ENCODE assay signal across 30 mouse cellular contexts in the genomic region with DNA sequence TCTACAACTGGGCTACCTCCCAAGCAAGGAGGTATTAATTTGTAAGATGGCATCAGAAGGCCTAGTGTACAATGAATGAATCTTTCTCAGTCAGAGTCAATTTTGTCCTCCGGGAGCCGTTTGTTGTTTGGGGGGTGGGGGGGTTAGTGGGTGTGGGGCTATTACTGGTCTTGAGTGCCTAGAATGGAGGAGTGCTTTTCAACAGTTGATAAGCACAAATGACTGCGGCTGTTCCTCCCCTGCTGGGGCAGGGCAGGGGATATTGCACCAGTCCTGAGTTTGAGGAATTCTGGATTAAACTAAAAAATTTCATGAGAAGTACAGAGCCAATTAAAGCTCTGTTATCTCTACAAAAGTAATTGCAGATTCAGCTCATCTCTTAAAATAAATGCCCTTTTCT. TPM values are rescaled to one million over a fixed set of nuclear protein-coding genes. Genes with fewer than 3 reads are reported as not detected.
A peak's percentile ranks its signal among the peaks of the same experiment; 100 is the strongest.
DNase-seq lines count a peak whose midpoint lies in the region; ATAC-seq and TF ChIP-seq lines count a peak whose summit lies in the region.
"Had no signal": no experiment of that assay in that cellular context is flagged by ENCODE, and none has a peak within 500 bp of the region (broad histone marks: within the 10 kb centered on the region; RNA-seq: fewer than 3 reads in every experiment).

No protein-coding gene starts in this region.

- 0 out of 4 replicates have a peak overlapping the region, but pooled peaks of 1 of the 2 experiments have one; percentile 17 for H3K27ac ChIP-seq in heart, embryonic 14.5 days (replicated peaks in 1 of 2; ENCODE audit: control insufficient read depth in 1 of 2, insufficient read depth in 1 of 2, low read depth in 2 of 2, low read length in 2 of 2)
- H3K27ac ChIP-seq in liver, embryonic 15.5 days (replicated peaks), result no peak overlapping the region
- no peak overlapping the region for H3K27ac ChIP-seq in cerebellum, adult 2 months (ENCODE audit: insufficient read depth, low read length)
- H3K27ac ChIP-seq: embryonic facial prominence, embryonic 15.5 days; hindbrain, embryonic 13.5 days; kidney, postnatal 0 days; left cerebral cortex, adult 2 months; limb, embryonic 15.5 days; lung, embryonic 15.5 days; midbrain, embryonic 10.5 days had no signal

- H3K36me3 ChIP-seq in heart, embryonic 14.5 days (ENCODE audit: control insufficient read depth, insufficient read depth, low read length), result peaks cover 7% of the 10 kb centered on the region; the same call in 1 of the 2 replicates
- peaks cover 54% of the 10 kb centered on the region for H3K36me3 ChIP-seq in E14TG2a.4 (ENCODE audit: insufficient read depth, low read length)
- peaks cover 38% of the 10 kb centered on the region for H3K36me3 ChIP-seq in liver, embryonic 15.5 days (replicated peaks)
- H3K36me3 ChIP-seq: embryonic facial prominence, embryonic 15.5 days had no signal

- intact Hi-C loops in heart, postnatal 36 days (cut with DNase I), result no loop called here

- H3K9ac ChIP-seq in heart, embryonic 14.5 days (ENCODE audit: low read length), result 0 out of 2 replicates have a peak overlapping the region, but pooled peaks have one; percentile 23
- no peak overlapping the region for H3K9ac ChIP-seq in liver, embryonic 15.5 days
- H3K9ac ChIP-seq: embryonic facial prominence, embryonic 15.5 days; hindbrain, embryonic 13.5 days; limb, embryonic 15.5 days; lung, embryonic 15.5 days had no signal

- 3% methylated on average over 3 of the region's 3 CpGs for WGBS in heart, embryonic 14.5 days
- 6% methylated on average over 3 of the region's 3 CpGs for WGBS in liver, embryonic 15.5 days (ENCODE audit: insufficient replicate concordance)
- WGBS in cerebellum, adult 2 months, result 17% methylated on average over 3 of the region's 3 CpGs

- no peak for TF ChIP-seq POLR2A in cerebellum, adult 2 months (IDR thresholded peaks at IDR 0.05; ENCODE audit: borderline replicate concordance, insufficient read depth, low read length)

- no peak for DNase-seq in heart, postnatal 36 days
- peak; percentile 7 for DNase-seq in Muller cell, postnatal 12 days (ENCODE audit: inconsistent ontology term)
- no peak for DNase-seq in kidney, adult 9 months
- DNase-seq in cerebellum, postnatal 25 days, result no peak
- DNase-seq in cerebellum, adult 2 months, result no peak
- DNase-seq: adrenal gland, adult 8-10 months; cerebellum, adult 8-10 months; kidney, adult 18-20 months; left cerebral cortex, postnatal 4 days; lung, postnatal 36 days; right cerebral cortex, postnatal 4 days; thymus, postnatal 14 days had no signal

- no peak for TF ChIP-seq CTCF in E14TG2a.4 (conservative IDR thresholded peaks at IDR 0.05; ENCODE audit: low read length)
- no peak for TF ChIP-seq CTCF in cerebellum, adult 2 months (IDR thresholded peaks at IDR 0.05; ENCODE audit: borderline replicate concordance, insufficient read depth, low read depth, low read length)

- H3K4me1 ChIP-seq in heart, embryonic 14.5 days (ENCODE audit: control insufficient read depth in 2 of 2, insufficient read depth in 2 of 2, low read length in 2 of 2), result peaks cover 10 to 63% of the 10 kb centered on the region in 2 experiments; a peak in 3 of 4 replicates
- H3K4me1 ChIP-seq in E14TG2a.4 (replicated peaks; ENCODE audit: low read depth, low read length), result peaks cover 97% of the 10 kb centered on the region
- H3K4me1 ChIP-seq in liver, embryonic 15.5 days (replicated peaks), result peaks cover 67% of the 10 kb centered on the region
- H3K4me1 ChIP-seq in cerebellum, adult 2 months (ENCODE audit: control insufficient read depth, insufficient read depth, low read length), result peaks cover 18% of the 10 kb centered on the region

- H3K4me3 ChIP-seq in heart, embryonic 14.5 days (ENCODE audit: control insufficient read depth in 1 of 2, insufficient read depth in 1 of 2, low read depth in 1 of 2, low read length in 2 of 2), result peak overlapping the region in 1 of 2 experiments; percentile 10; a peak in 1 of 4 replicates
- H3K4me3 ChIP-seq in E14TG2a.4 (replicated peaks; ENCODE audit: low read length), result peak overlapping the region; percentile 24
- H3K4me3 ChIP-seq in liver, embryonic 15.5 days (replicated peaks), result no peak overlapping the region
- no peak overlapping the region for H3K4me3 ChIP-seq in cerebellum, adult 2 months (replicated peaks; ENCODE audit: insufficient read depth, low read depth, low read length)
- H3K4me3 ChIP-seq: embryonic facial prominence, embryonic 15.5 days; hindbrain, embryonic 13.5 days; left cerebral cortex, adult 2 months; limb, embryonic 15.5 days; lung, embryonic 15.5 days; midbrain, embryonic 10.5 days had no signal

- no peaks in the 10 kb centered on the region for H3K27me3 ChIP-seq in heart, embryonic 14.5 days (ENCODE audit: control insufficient read depth, insufficient read depth, low read length)
- H3K27me3 ChIP-seq in E14TG2a.4 (ENCODE audit: insufficient read depth, low read length), result no peaks in the 10 kb centered on the region
- H3K27me3 ChIP-seq in liver, embryonic 15.5 days, result no peaks in the 10 kb centered on the region
- no peaks in the 10 kb centered on the region for H3K27me3 ChIP-seq in cerebellum, adult 2 months (ENCODE audit: control insufficient read depth, insufficient read depth, low read length)
- H3K27me3 ChIP-seq: embryonic facial prominence, embryonic 15.5 days; hindbrain, embryonic 13.5 days; limb, embryonic 15.5 days; lung, embryonic 15.5 days had no signal

- H3K9me3 ChIP-seq in heart, embryonic 14.5 days (ENCODE audit: control insufficient read depth, low read length), result no peaks in the 10 kb centered on the region
- no peaks in the 10 kb centered on the region for H3K9me3 ChIP-seq in E14TG2a.4 (ENCODE audit: low read length)
- H3K9me3 ChIP-seq in liver, embryonic 15.5 days (replicated peaks), result no peaks in the 10 kb centered on the region
- H3K9me3 ChIP-seq: embryonic facial prominence, embryonic 15.5 days; hindbrain, embryonic 13.5 days; limb, embryonic 15.5 days; lung, embryonic 15.5 days; midbrain, embryonic 10.5 days had no signal

- peak; percentile 42; the same call in 1 of the 2 replicates for ATAC-seq in heart, embryonic 14.5 days (ENCODE audit: insufficient number of reproducible peaks, insufficient read depth, low FRiP score, low read depth)
- no peak; the same call in 1 of the 2 replicates for ATAC-seq in liver, embryonic 15.5 days (ENCODE audit: insufficient read depth)
- ATAC-seq: activated CD4-positive, CD25-positive, alpha-beta regulatory T cell, adult 4 months; forebrain, embryonic 14.5 days; inflammation-experienced regulatory T-cells, adult 6 months had no signal

- H3K4me2 ChIP-seq in heart, embryonic 14.5 days (ENCODE audit: low read length), result peak overlapping the region; percentile 48
- H3K4me2 ChIP-seq in liver, embryonic 15.5 days, result peak overlapping the region; percentile 16; the same call in 1 of the 2 replicates
- H3K4me2 ChIP-seq: embryonic facial prominence, embryonic 15.5 days; hindbrain, embryonic 13.5 days; limb, embryonic 15.5 days; lung, embryonic 15.5 days had no signal

RNA-seq across cellular contexts. Expression of a gene that starts 6.2 kb away (rescaled TPM):
- 61.6 and 62.2 TPM in 2 replicates for polyA plus RNA-seq in heart, embryonic 14.5 days (2014; fragmentation: Nextera tagmentation; extraction: Ambion mirVana)
- 10 to 100 TPM; 20.9 to 26.6 TPM for total RNA-seq in heart, postnatal 36 days (2021)
- 26.5 and 27.4 TPM in 2 replicates for polyA plus RNA-seq in liver, embryonic 15.5 days (2015; fragmentation: Nextera tagmentation; extraction: Ambion mirVana)
- polyA plus RNA-seq in cerebellum, adult 2 months (2012; rRNA removed), result 53.9 and 54.9 TPM in 2 replicates

RNA-seq across cellular contexts. Expression of a gene that starts 50.9 kb away (rescaled TPM):
- 0.12 and 0.55 TPM in 2 replicates for polyA plus RNA-seq in heart, embryonic 14.5 days (2014; fragmentation: Nextera tagmentation; extraction: Ambion mirVana)
- under 1 TPM; 0.24 to 0.28 TPM for total RNA-seq in heart, postnatal 36 days (2021)
- polyA plus RNA-seq in liver, embryonic 15.5 days (2015; fragmentation: Nextera tagmentation; extraction: Ambion mirVana), result 5.7 and 7.5 TPM in 2 replicates
- 0.05 TPM in 1 of 2 replicates, not detected in the other for polyA plus RNA-seq in cerebellum, adult 2 months (2012; rRNA removed)
- total RNA-seq: adrenal gland, adult 8-10 months; gastrocnemius, adult 8-10 months; layer of hippocampus, postnatal 10 days; left cerebral cortex, adult 2 months; left cerebral cortex, postnatal 4 days; midbrain, postnatal 0 days had no signal
- polyA plus RNA-seq: forebrain, embryonic 14.5 days; gonadal fat pad, adult 2 months; hindbrain, embryonic 13.5 days; inflammation-experienced regulatory T-cells, adult 6 months; large intestine, adult 2 months; midbrain, postnatal 0 days had no signal
